Comparison of ENCODE assay signal across 7 mouse cellular contexts in the genomic region with DNA sequence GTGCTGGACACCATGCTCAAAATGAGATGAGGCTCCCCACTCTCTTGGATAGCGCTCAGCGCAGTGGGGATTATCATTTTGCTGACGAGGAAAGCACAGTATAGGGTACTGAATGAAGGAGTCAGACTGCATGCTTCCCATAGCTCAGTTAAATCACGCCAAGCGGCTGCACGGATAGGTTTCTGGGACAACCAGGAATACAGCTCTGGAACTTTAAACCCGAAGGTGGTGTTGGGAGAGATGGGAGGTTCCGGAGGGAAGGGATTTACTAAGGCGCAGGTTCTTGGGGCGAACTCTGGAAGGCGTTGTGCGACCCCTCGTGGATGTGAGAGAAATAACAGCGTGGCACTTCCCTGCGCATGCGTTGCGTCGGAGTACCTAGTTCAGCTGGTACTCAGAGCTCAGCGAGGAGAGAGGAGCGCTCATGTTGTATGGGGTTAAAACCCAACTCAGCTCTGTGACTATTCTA. TPM values are rescaled to one million over a fixed set of nuclear protein-coding genes. Genes with fewer than 3 reads are reported as not detected.
DNase-seq lines count a peak whose midpoint lies in the region; ATAC-seq lines count a peak whose summit lies in the region.

No protein-coding gene starts in this region.

- H3K4me3 ChIP-seq in embryonic facial prominence, embryonic 10.5 days, result peak overlapping the region; percentile 49
- peak overlapping the region; percentile 40 for H3K4me3 ChIP-seq in limb, embryonic 10.5 days
- peak overlapping the region; percentile 22 for H3K4me3 ChIP-seq in midbrain, embryonic 13.5 days (replicated peaks)

- peak; percentile 92 for DNase-seq in adrenal gland, postnatal 10 days
- DNase-seq in embryonic facial prominence, embryonic 10.5 days (ENCODE audit: low spot score), result peak; percentile 90
- DNase-seq in kidney, adult 11 months, result peak; percentile 88
- peak; percentile 92 for DNase-seq in limb, embryonic 10.5 days (ENCODE audit: low spot score)
- peak; percentile 75 for DNase-seq in spleen, adult 12 weeks (ENCODE audit: low spot score)

- 0 out of 2 replicates have a peak, but pooled peaks cover 3% of the 10 kb centered on the region for H3K36me3 ChIP-seq in embryonic facial prominence, embryonic 10.5 days (replicated peaks)
- H3K36me3 ChIP-seq in limb, embryonic 10.5 days, result no peaks in the 10 kb centered on the region
- H3K36me3 ChIP-seq in midbrain, embryonic 13.5 days, result no peaks in the 10 kb centered on the region

- H3K9me3 ChIP-seq in embryonic facial prominence, embryonic 10.5 days, result no peaks in the 10 kb centered on the region
- H3K9me3 ChIP-seq in limb, embryonic 10.5 days (replicated peaks), result no peaks in the 10 kb centered on the region
- no peaks in the 10 kb centered on the region for H3K9me3 ChIP-seq in midbrain, embryonic 13.5 days

- H3K4me1 ChIP-seq in embryonic facial prominence, embryonic 10.5 days, result peaks cover 18% of the 10 kb centered on the region
- peaks cover 22% of the 10 kb centered on the region; the same call in 1 of the 2 replicates for H3K4me1 ChIP-seq in limb, embryonic 10.5 days
- peaks cover 15% of the 10 kb centered on the region; the same call in 1 of the 2 replicates for H3K4me1 ChIP-seq in midbrain, embryonic 13.5 days (replicated peaks)

- peaks cover 12% of the 10 kb centered on the region; the same call in 1 of the 2 replicates for H3K27me3 ChIP-seq in embryonic facial prominence, embryonic 10.5 days (replicated peaks; ENCODE audit: low read depth, poor library complexity, severe bottlenecking)
- H3K27me3 ChIP-seq in limb, embryonic 10.5 days (ENCODE audit: low read depth, poor library complexity, severe bottlenecking), result no peaks in the 10 kb centered on the region
- no peaks in the 10 kb centered on the region for H3K27me3 ChIP-seq in midbrain, embryonic 13.5 days

- H3K27ac ChIP-seq in embryonic facial prominence, embryonic 10.5 days (replicated peaks), result peak overlapping the region; percentile 70
- H3K27ac ChIP-seq in limb, embryonic 10.5 days, result peak overlapping the region; percentile 54; the same call in 1 of the 2 replicates
- H3K27ac ChIP-seq in midbrain, embryonic 13.5 days, result no peak overlapping the region

- peak overlapping the region; percentile 58 for H3K9ac ChIP-seq in midbrain, embryonic 13.5 days (replicated peaks)

- H3K4me2 ChIP-seq in midbrain, embryonic 13.5 days (replicated peaks), result peak overlapping the region; percentile 56

- 9% methylated on average over 20 of the region's 20 CpGs for WGBS in embryonic facial prominence, embryonic 10.5 days
- 7% methylated on average over 20 of the region's 20 CpGs for WGBS in limb, embryonic 10.5 days
- 7% methylated on average over 20 of the region's 20 CpGs for WGBS in midbrain, embryonic 13.5 days

- ATAC-seq in granulocyte monocyte progenitor cell, adult 5-6 weeks (replicated peaks; ENCODE audit: poor library complexity, severe bottlenecking), result peak; percentile 87
- ATAC-seq in midbrain, embryonic 13.5 days, result peak; percentile 76

RNA-seq across cellular contexts. Expression of a gene that starts 4.8 kb away (rescaled TPM):
- not detected for total RNA-seq in adrenal gland, postnatal 10 days (2021)
- polyA plus RNA-seq in embryonic facial prominence, embryonic 10.5 days (2016; fragmentation: Nextera tagmentation; extraction: Ambion mirVana), result 0.39 TPM in 1 of 2 replicates, not detected in the other
- total RNA-seq in granulocyte monocyte progenitor cell, adult 5-6 weeks (2014; fragmentation: Nextera tagmentation), result not detected in 2 replicates
- not detected in 2 replicates for total RNA-seq in granulocyte monocyte progenitor cell, adult 5-6 weeks (2017)
- not detected in 2 replicates for polyA plus RNA-seq in limb, embryonic 10.5 days (2016; fragmentation: Nextera tagmentation; extraction: Ambion mirVana)
- 0.54 TPM in 1 of 2 replicates, not detected in the other for polyA plus RNA-seq in midbrain, embryonic 13.5 days (2015; fragmentation: Nextera tagmentation; extraction: Ambion mirVana)

RNA-seq across cellular contexts. Expression of a gene that starts 31.1 kb away (rescaled TPM):
- total RNA-seq in adrenal gland, postnatal 10 days (2021), result 1 to 10 TPM in 1 of 2 experiments, under 1 TPM in 1; 0.63 to 1.1 TPM
- 1.1 and 2.4 TPM in 2 replicates for polyA plus RNA-seq in embryonic facial prominence, embryonic 10.5 days (2016; fragmentation: Nextera tagmentation; extraction: Ambion mirVana)
- not detected in 2 replicates for total RNA-seq in granulocyte monocyte progenitor cell, adult 5-6 weeks (2014; fragmentation: Nextera tagmentation)
- total RNA-seq in granulocyte monocyte progenitor cell, adult 5-6 weeks (2017), result 0.09 TPM in 1 of 2 replicates, not detected in the other
- polyA plus RNA-seq in limb, embryonic 10.5 days (2016; fragmentation: Nextera tagmentation; extraction: Ambion mirVana), result 1.6 and 7.9 TPM in 2 replicates
- polyA plus RNA-seq in midbrain, embryonic 13.5 days (2015; fragmentation: Nextera tagmentation; extraction: Ambion mirVana), result 2.9 and 3.4 TPM in 2 replicates

RNA-seq across cellular contexts. Expression of a gene that starts 44.9 kb away (rescaled TPM):
- 10 to 100 TPM; 48.8 to 77.4 TPM for total RNA-seq in adrenal gland, postnatal 10 days (2021)
- 104 and 117 TPM in 2 replicates for polyA plus RNA-seq in embryonic facial prominence, embryonic 10.5 days (2016; fragmentation: Nextera tagmentation; extraction: Ambion mirVana)
- 172 and 209 TPM in 2 replicates for total RNA-seq in granulocyte monocyte progenitor cell, adult 5-6 weeks (2014; fragmentation: Nextera tagmentation)
- 335 and 378 TPM in 2 replicates for total RNA-seq in granulocyte monocyte progenitor cell, adult 5-6 weeks (2017)
- polyA plus RNA-seq in limb, embryonic 10.5 days (2016; fragmentation: Nextera tagmentation; extraction: Ambion mirVana), result 89.9 and 107 TPM in 2 replicates
- 165 and 170 TPM in 2 replicates for polyA plus RNA-seq in midbrain, embryonic 13.5 days (2015; fragmentation: Nextera tagmentation; extraction: Ambion mirVana)

RNA-seq across cellular contexts. Expression of a gene that starts 50.9 kb away (rescaled TPM):
- 100 to 1,000 TPM; 110 to 130 TPM for total RNA-seq in adrenal gland, postnatal 10 days (2021)
- polyA plus RNA-seq in embryonic facial prominence, embryonic 10.5 days (2016; fragmentation: Nextera tagmentation; extraction: Ambion mirVana), result 14.8 and 15.3 TPM in 2 replicates
- total RNA-seq in granulocyte monocyte progenitor cell, adult 5-6 weeks (2014; fragmentation: Nextera tagmentation), result 38.6 and 39.7 TPM in 2 replicates
- 46.9 and 67.0 TPM in 2 replicates for total RNA-seq in granulocyte monocyte progenitor cell, adult 5-6 weeks (2017)
- polyA plus RNA-seq in limb, embryonic 10.5 days (2016; fragmentation: Nextera tagmentation; extraction: Ambion mirVana), result 18.1 and 21.3 TPM in 2 replicates
- polyA plus RNA-seq in midbrain, embryonic 13.5 days (2015; fragmentation: Nextera tagmentation; extraction: Ambion mirVana), result 10.0 and 11.0 TPM in 2 replicates
